Mouse (Mus musculus) liver, embryonic 14.5 days (tissue): Measurements from ENCODE around the gene Ttk. TPM values are rescaled to one million over a fixed set of nuclear protein-coding genes. Genes with fewer than 3 reads are reported as not detected.
A peak's percentile ranks its signal among the peaks of the same experiment; 100 is the strongest.

Source experiments
- ATAC-seq: fragments of 200-750 bp; cut with Nextera tagmentation; 2 replicates; pipeline ENCODE4 v1.8.0; 2017; ENCODE audit warnings: moderate number of reproducible peaks, mild to moderate bottlenecking, moderate library complexity; ENCODE audit not compliant: insufficient read depth
- DNase-seq, 3 experiments: peaks; one replicate each; pipeline ENCODE4 v3.0.0-alpha.2; 2012 to 2013; ENCODE audit warnings: low read depth in 3 of 3, low spot score in 3 of 3
- H3K27ac ChIP-seq: fragments of 300-500 bp; sonication (generic); 2 replicates; pipeline ENCODE4 v1.5.1; 2014; ENCODE audit warnings: moderate library complexity, mild to moderate bottlenecking, control low read depth, inconsistent platforms
- H3K27me3 ChIP-seq: fragments of 300-500 bp; sonication (generic); 2 replicates; pipeline ENCODE4 v1.6.1; 2014; ENCODE audit warnings: mild to moderate bottlenecking, low read length, moderate library complexity; ENCODE audit not compliant: control insufficient read depth, insufficient read depth
- H3K36me3 ChIP-seq: fragments of 300-500 bp; sonication (generic); replicated peaks from 2 replicates; pipeline ENCODE4 v1.6.1; 2014; ENCODE audit warnings: low read depth; ENCODE audit not compliant: control insufficient read depth, insufficient read depth
- H3K4me1 ChIP-seq, 2 experiments: fragments of 200-500 bp in 1 of 2; fragments of 300-500 bp in 1 of 2; sonication (generic) in 1 of 2; replicated peaks; 2 replicates each; pipeline ENCODE4 v1.6.1; 2012 to 2014; ENCODE audit warnings: antibody characterized with exemption in 1 of 2, inconsistent platforms in 1 of 2, low read length in 1 of 2; ENCODE audit not compliant: control insufficient read depth in 2 of 2, insufficient read depth in 2 of 2
- H3K4me2 ChIP-seq: fragments of 300-500 bp; sonication (generic); 2 replicates; pipeline ENCODE4 v1.6.1; 2014; ENCODE audit warnings: low read depth, mild to moderate bottlenecking, control low read depth, moderate library complexity
- H3K4me3 ChIP-seq, 2 experiments: fragments of 200-500 bp in 1 of 2; fragments of 300-500 bp in 1 of 2; sonication (generic) in 1 of 2; 2 replicates each; pipeline ENCODE4 v1.5.1; 2012 to 2014; ENCODE audit warnings: low read depth in 2 of 2, low read length in 2 of 2, mild to moderate bottlenecking in 2 of 2, control low read depth in 1 of 2, inconsistent platforms in 1 of 2, moderate library complexity in 1 of 2; ENCODE audit not compliant: insufficient read depth in 1 of 2
- H3K9ac ChIP-seq: fragments of 300-500 bp; sonication (generic); replicated peaks from 2 replicates; pipeline ENCODE4 v1.6.1; 2014; ENCODE audit warnings: mild to moderate bottlenecking, control low read depth, moderate library complexity
- H3K9me3 ChIP-seq: fragments of 300-500 bp; sonication (generic); 2 replicates; pipeline ENCODE4 v1.6.1; 2016; ENCODE audit warnings: low read length, mixed read lengths; ENCODE audit not compliant: control insufficient read depth
- CTCF ChIP-seq: IDR thresholded peaks from 2 replicates; pipeline ENCODE4 v1.5.1; 2016; ENCODE audit warnings: antibody characterized with exemption, low read depth, control low read depth
- EP300 ChIP-seq: IDR thresholded peaks from 2 replicates; pipeline ENCODE4 v1.6.1; 2016; ENCODE audit warnings: antibody characterized with exemption, low read depth
- WGBS: fragments of 180-500 bp; shearing (Covaris S2); extraction: QIAGEN DNeasy Blood & Tissue Kit; methylation state at CpG from one replicate; pipeline ENCODE4 v1.1.7; 2014; ENCODE audit not compliant: insufficient replicate concordance; 5-methylcytosine and 5-hydroxymethylcytosine counted together
- polyA plus RNA-seq, 2 experiments: library from polyadenylated mRNA; depleted of rRNA in 1 of 2; stranded (reverse) in 1 of 2; unstranded in 1 of 2; fragments of >200 nt; fragmentation: Nextera tagmentation in 1 of 2; extraction: Ambion mirVana in 1 of 2; gene quantifications; 2 replicates each; pipeline versions ENCODE4 v1.2.1 to v1.2.3; 2012 to 2014

Gene Ttk
- polyA plus RNA-seq (2012; rRNA removed) (5.8 and 10.3 TPM in 2 replicates), polyA plus RNA-seq (2014; fragmentation: Nextera tagmentation; extraction: Ambion mirVana) (17.9 and 18.9 TPM in 2 replicates)

DNA sequence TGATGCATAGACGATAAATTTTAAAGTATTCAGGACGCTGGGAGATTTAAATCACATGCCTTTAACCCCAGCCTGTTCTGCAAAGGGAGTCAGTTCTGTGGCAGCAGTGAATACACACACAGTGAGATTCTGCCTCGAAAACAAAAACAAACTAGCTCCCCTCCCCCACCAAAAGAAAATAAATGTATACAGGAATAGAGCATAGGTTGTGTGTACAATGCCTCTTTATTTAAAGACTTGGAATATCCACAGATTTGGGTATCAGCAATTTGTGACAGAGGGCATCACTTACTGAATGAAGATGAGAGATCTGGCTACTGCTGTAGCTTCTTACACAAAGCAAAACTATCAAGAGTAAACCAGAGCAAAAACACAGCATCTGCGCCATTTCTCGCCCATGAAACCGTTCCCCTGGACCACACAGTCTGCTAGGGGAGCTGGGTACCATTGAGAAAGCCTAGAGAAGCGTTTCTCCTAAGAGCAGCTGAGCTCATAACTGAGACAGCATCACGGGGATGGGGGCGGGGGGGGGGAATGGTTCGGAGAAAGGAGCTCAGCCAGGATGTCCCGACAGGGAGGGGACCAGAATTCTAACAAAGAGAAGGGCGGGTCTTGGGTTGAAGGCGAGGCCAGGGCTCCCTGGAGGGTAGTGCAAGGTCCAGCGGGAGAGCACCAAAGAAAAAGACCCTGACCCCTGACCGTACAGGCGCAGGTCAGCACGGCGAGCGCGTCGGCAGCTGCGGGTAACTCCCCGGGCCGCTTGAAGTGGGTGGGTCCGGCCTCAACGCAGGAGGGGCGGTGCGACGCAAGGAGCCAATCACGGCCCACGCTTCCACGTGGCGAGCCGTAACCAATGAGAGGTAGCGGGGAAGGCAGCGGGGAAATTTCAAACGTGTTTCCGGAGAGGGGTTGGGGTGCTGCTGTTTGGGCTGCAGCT is at the start of gene Ttk:
Ttk (plus strand) TSS at position 879 of the 937 bp plus-strand sequence.
- Histone ChIP-seq H3K27me3 (no peaks in the 10 kb centered on the region), H3K4me1 (peaks cover 3 to 4% of the 10 kb centered on the region in 2 experiments; a peak in 1 of 4 replicates), H3K36me3 (no peaks in the 10 kb centered on the region; the same call in 1 of the 2 replicates), H3K9me3 (no peaks in the 10 kb centered on the region), H3K4me3 (peak within 1 kb of the TSS; percentile 89 to 97), H3K27ac (peak within 1 kb of the TSS; percentile 34), H3K4me2 (peak within 1 kb of the TSS; percentile 81), H3K9ac (peak within 1 kb of the TSS; percentile 89)
- DNase-seq (peak; percentile 81 to 83 (median 82)), ATAC-seq (peak; percentile 99)
- WGBS: 1% methylated on average over 38 of the region's 38 CpGs
- no peak for TF ChIP-seq EP300
- no peak for TF ChIP-seq CTCF

DNA sequence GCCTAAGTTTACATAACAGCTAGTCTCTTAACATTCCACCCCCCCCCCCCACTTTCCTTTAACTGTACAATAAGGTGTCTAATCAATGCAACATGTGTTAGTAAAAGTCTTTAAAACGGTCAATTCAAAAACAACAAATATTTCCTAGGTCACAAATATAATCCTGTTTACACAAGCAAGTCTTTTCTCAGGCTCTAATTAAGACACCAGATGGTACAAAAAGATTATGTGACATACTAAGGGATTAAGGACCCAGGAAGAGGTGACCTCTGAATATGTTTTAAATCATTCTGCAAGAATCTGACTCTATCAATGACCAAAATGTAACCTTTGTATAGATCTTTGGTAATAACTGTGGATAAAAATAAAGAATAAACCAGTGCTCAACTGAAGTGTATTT is 49.0 kb upstream of the Ttk start:
- Histone ChIP-seq H3K36me3 (no peaks in the 10 kb centered on the region), H3K27ac (no peak overlapping the region), H3K9me3 (no peaks in the 10 kb centered on the region), H3K27me3 (no peaks in the 10 kb centered on the region), H3K4me1 (no peaks in the 10 kb centered on the region), H3K9ac (no peak overlapping the region), H3K4me2 (no peak overlapping the region), H3K4me3 (no peak overlapping the region)
- WGBS: 45% methylated on average over 1 of the region's 1 CpGs
- ATAC-seq: no peak
- no peak for DNase-seq
- TF ChIP-seq CTCF (no peak), EP300 (no peak)

DNA sequence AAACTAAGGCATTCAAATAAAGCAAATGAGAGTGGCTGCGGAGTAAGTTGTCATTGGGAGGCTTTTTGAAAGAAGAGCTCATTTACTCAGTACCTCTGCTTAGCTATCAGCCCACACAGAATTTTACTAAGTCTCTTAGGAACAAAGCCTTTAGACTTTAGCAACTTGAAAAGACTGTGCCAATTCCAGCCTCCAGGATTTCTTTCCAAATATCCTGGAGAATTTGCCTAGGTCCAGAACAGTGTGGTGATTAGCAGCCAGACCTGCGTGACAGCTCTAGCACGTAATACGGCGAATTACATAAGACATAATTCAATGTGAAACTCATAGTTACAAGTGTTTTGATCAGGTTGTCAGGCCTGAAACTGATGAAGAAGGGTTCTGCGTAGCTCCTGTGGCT is 45.2 kb upstream of the Ttk start:
- H3K4me3 ChIP-seq: no peak overlapping the region
- no peaks in the 10 kb centered on the region for H3K36me3 ChIP-seq
- DNase-seq: no peak
- H3K27me3 ChIP-seq: no peaks in the 10 kb centered on the region
- no peak overlapping the region for H3K9ac ChIP-seq
- H3K4me2 ChIP-seq: no peak overlapping the region
- no peak overlapping the region for H3K27ac ChIP-seq
- no peak for TF ChIP-seq CTCF
- TF ChIP-seq EP300: no peak
- H3K9me3 ChIP-seq: no peaks in the 10 kb centered on the region
- WGBS: 79% methylated on average over 6 of the region's 6 CpGs
- H3K4me1 ChIP-seq: no peaks in the 10 kb centered on the region
- no peak for ATAC-seq

GRCm38 (mm10) chr9:83796875-83797274 is 37.6 kb upstream of the Ttk start:
- Histone ChIP-seq H3K36me3 (no peaks in the 10 kb centered on the region), H3K9me3 (no peaks in the 10 kb centered on the region), H3K27me3 (no peaks in the 10 kb centered on the region), H3K9ac (no peak overlapping the region), H3K27ac (no peak overlapping the region), H3K4me1 (no peaks in the 10 kb centered on the region), H3K4me3 (no peak overlapping the region), H3K4me2 (no peak overlapping the region)
- DNase-seq: no peak
- 61% methylated on average over 7 of the region's 7 CpGs for WGBS
- ATAC-seq: no peak
- no peak for TF ChIP-seq CTCF
- TF ChIP-seq EP300: no peak

DNA sequence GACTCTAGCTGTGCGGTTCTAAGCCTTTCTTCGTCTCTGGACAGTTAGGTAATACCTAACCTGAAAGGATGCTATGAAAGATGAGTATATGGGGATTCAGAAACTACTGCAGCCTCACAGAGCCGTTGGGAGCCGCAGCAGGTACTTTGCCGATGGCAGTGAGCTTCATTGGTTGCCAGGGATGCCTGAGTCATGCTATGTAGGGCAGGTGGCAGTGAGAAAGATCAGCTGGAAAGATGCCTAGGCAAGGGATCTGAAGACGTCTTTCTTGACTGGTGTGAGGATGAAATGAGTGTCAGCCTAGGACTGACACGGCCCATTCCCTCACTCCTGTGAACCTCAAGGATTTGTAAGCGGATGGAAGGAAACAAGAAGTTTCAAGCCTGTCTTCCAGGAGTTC is 36.6 kb upstream of the Ttk start:
- 61% methylated on average over 8 of the region's 8 CpGs for WGBS
- ATAC-seq: no peak
- no peaks in the 10 kb centered on the region for H3K9me3 ChIP-seq

More for the DNA sequence above, 36.6 kb upstream of the Ttk start:
- no peak for DNase-seq
- Histone ChIP-seq H3K36me3 (no peaks in the 10 kb centered on the region), H3K4me2 (no peak overlapping the region), H3K4me1 (no peaks in the 10 kb centered on the region), H3K4me3 (no peak overlapping the region), H3K27me3 (no peaks in the 10 kb centered on the region), H3K27ac (no peak overlapping the region), H3K9ac (no peak overlapping the region)
- no peak for TF ChIP-seq CTCF
- TF ChIP-seq EP300: no peak
